Mouse (Mus musculus): ENCODE data around the gene Cdk5. TPM values are rescaled to one million over a fixed set of nuclear protein-coding genes. Genes with fewer than 3 reads are reported as not detected.

Cdk5 gene
- polyA plus RNA-seq, 1 experiment from 2014 or later, result 114 TPM

- H3K9me3 ChIP-seq, result no peaks in the 10 kb centered on the region
- H3K4me2 ChIP-seq (replicated peaks), result no peak overlapping the region
- H3K27ac ChIP-seq (replicated peaks), result no peak overlapping the region
- 76% methylated on average over 6 of the region's 6 CpGs for whole genome bisulfite sequencing
- H3K27me3 ChIP-seq, result peaks cover 10% of the 10 kb centered on the region; the same call in 1 of the 2 replicates
- peaks cover 15% of the 10 kb centered on the region for H3K4me1 ChIP-seq
- ATAC-seq (replicated peaks), result no peak
- no peak overlapping the region for H3K4me3 ChIP-seq
- no peak overlapping the region for H3K9ac ChIP-seq (replicated peaks)
- no peaks in the 10 kb centered on the region for H3K36me3 ChIP-seq
These were observed 41.8 kb downstream of the Cdk5 start for GRCm38 (mm10) chr5:24381486-24381885.

- H3K27ac ChIP-seq (replicated peaks), result no peak overlapping the region
- H3K9ac ChIP-seq (replicated peaks), result no peak overlapping the region
- no peak for ATAC-seq (replicated peaks)
- WGBS, result 91% methylated on average over 4 of the region's 4 CpGs
- H3K36me3 ChIP-seq, result no peaks in the 10 kb centered on the region
- H3K4me3 ChIP-seq, result no peak overlapping the region
- H3K9me3 ChIP-seq, result no peaks in the 10 kb centered on the region
- H3K27me3 ChIP-seq, result peaks cover 2% of the 10 kb centered on the region; the same call in 1 of the 2 replicates
- H3K4me1 ChIP-seq, result peaks cover 15% of the 10 kb centered on the region
- H3K4me2 ChIP-seq (replicated peaks), result no peak overlapping the region
These were observed 42.8 kb downstream of the Cdk5 start for GRCm38 (mm10) chr5:24380499-24380898.

GRCm38 (mm10) chr5:24379501-24379900, 43.8 kb downstream of the Cdk5 start:
- Histone ChIP-seq H3K27ac (replicated peaks) (no peak overlapping the region), H3K36me3 (no peaks in the 10 kb centered on the region), H3K9me3 (no peaks in the 10 kb centered on the region), H3K4me1 (peaks cover 19% of the 10 kb centered on the region), H3K27me3 (no peaks in the 10 kb centered on the region), H3K9ac (replicated peaks) (no peak overlapping the region), H3K4me2 (replicated peaks) (no peak overlapping the region), H3K4me3 (no peak overlapping the region)
- WGBS, result 82% methylated on average over 4 of the region's 4 CpGs
- no peak for ATAC-seq (replicated peaks)

GRCm38 (mm10) chr5:24378700-24379099, 44.6 kb downstream of the Cdk5 start:
- Histone ChIP-seq H3K9me3 (no peaks in the 10 kb centered on the region), H3K36me3 (no peaks in the 10 kb centered on the region), H3K4me2 (replicated peaks) (no peak overlapping the region), H3K4me1 (peaks cover 19% of the 10 kb centered on the region), H3K27ac (replicated peaks) (no peak overlapping the region), H3K4me3 (no peak overlapping the region), H3K27me3 (no peaks in the 10 kb centered on the region), H3K9ac (replicated peaks) (no peak overlapping the region)
- WGBS, result 71% methylated on average over 2 of the region's 2 CpGs
- no peak for ATAC-seq (replicated peaks)

- Histone ChIP-seq H3K9me3 (no peaks in the 10 kb centered on the region), H3K4me2 (replicated peaks) (no peak overlapping the region), H3K27ac (replicated peaks) (no peak overlapping the region), H3K9ac (replicated peaks) (no peak overlapping the region), H3K4me3 (no peak overlapping the region), H3K27me3 (no peaks in the 10 kb centered on the region), H3K36me3 (no peaks in the 10 kb centered on the region), H3K4me1 (peaks cover 12% of the 10 kb centered on the region)
- 57% methylated on average over 7 of the region's 7 CpGs for WGBS
- ATAC-seq (replicated peaks), result no peak
These were observed 48.5 kb downstream of the Cdk5 start for GRCm38 (mm10) chr5:24374666-24375328.

- Histone ChIP-seq H3K4me3 (no peak overlapping the region), H3K4me1 (peaks cover 12% of the 10 kb centered on the region), H3K4me2 (replicated peaks) (no peak overlapping the region), H3K9me3 (no peaks in the 10 kb centered on the region), H3K27me3 (no peaks in the 10 kb centered on the region), H3K9ac (replicated peaks) (no peak overlapping the region), H3K27ac (replicated peaks) (no peak overlapping the region), H3K36me3 (no peaks in the 10 kb centered on the region)
- WGBS, result 12% methylated on average over 6 of the region's 6 CpGs
- ATAC-seq (replicated peaks), result no peak
These were observed 49.1 kb downstream of the Cdk5 start for GRCm38 (mm10) chr5:24374216-24374615.

- 58% methylated on average over 5 of the region's 5 CpGs for WGBS
- Histone ChIP-seq H3K4me3 (no peak overlapping the region), H3K4me1 (peaks cover 12% of the 10 kb centered on the region), H3K9me3 (no peaks in the 10 kb centered on the region), H3K4me2 (replicated peaks) (no peak overlapping the region), H3K27ac (replicated peaks) (no peak overlapping the region), H3K9ac (replicated peaks) (no peak overlapping the region), H3K36me3 (no peaks in the 10 kb centered on the region), H3K27me3 (no peaks in the 10 kb centered on the region)
- no peak for ATAC-seq (replicated peaks)
These were observed 49.5 kb downstream of the Cdk5 start for GRCm38 (mm10) chr5:24373807-24374206.

- no peak for ATAC-seq (replicated peaks)
- Histone ChIP-seq H3K4me3 (no peak overlapping the region), H3K27ac (replicated peaks) (no peak overlapping the region), H3K9me3 (no peaks in the 10 kb centered on the region), H3K27me3 (no peaks in the 10 kb centered on the region), H3K9ac (replicated peaks) (no peak overlapping the region), H3K36me3 (no peaks in the 10 kb centered on the region), H3K4me2 (replicated peaks) (no peak overlapping the region), H3K4me1 (peaks cover 9% of the 10 kb centered on the region)
- WGBS, result 81% methylated on average over 9 of the region's 9 CpGs
These were observed 53.6 kb downstream of the Cdk5 start for GRCm38 (mm10) chr5:24369767-24370166.

Other genes starting within 250 kb of the Cdk5 start
- gene Kcnh2, start 71.9 kb downstream of the Cdk5 start, polyA plus RNA-seq (2015; fragmentation: Nextera tagmentation; extraction: Ambion mirVana), result 5.2 and 6.4 TPM in 2 replicates
- 7.4 TPM in 2 replicates for gene Nos3, start 58.7 kb downstream of the Cdk5 start, polyA plus RNA-seq (2015; fragmentation: Nextera tagmentation; extraction: Ambion mirVana)
- 0.64 and 0.93 TPM in 2 replicates for gene Atg9b, start 31.4 kb downstream of the Cdk5 start, polyA plus RNA-seq (2015; fragmentation: Nextera tagmentation; extraction: Ambion mirVana)
- gene Abcb8, start 29.9 kb downstream of the Cdk5 start, polyA plus RNA-seq (2015; fragmentation: Nextera tagmentation; extraction: Ambion mirVana), result 47.9 and 48.7 TPM in 2 replicates
- 0.22 and 0.59 TPM in 2 replicates for gene Asic3, start 10.1 kb downstream of the Cdk5 start, polyA plus RNA-seq (2015; fragmentation: Nextera tagmentation; extraction: Ambion mirVana)
- 18.5 and 23.7 TPM in 2 replicates for gene Slc4a2, start 307 bp upstream of the Cdk5 start, polyA plus RNA-seq (2015; fragmentation: Nextera tagmentation; extraction: Ambion mirVana)
- 90.6 and 91.4 TPM in 2 replicates for gene Fastk, start 21.8 kb upstream of the Cdk5 start, polyA plus RNA-seq (2015; fragmentation: Nextera tagmentation; extraction: Ambion mirVana)
- gene Tmub1, start 24.3 kb upstream of the Cdk5 start, polyA plus RNA-seq (2015; fragmentation: Nextera tagmentation; extraction: Ambion mirVana), result 39.4 and 40.1 TPM in 2 replicates
- 76.9 and 108 TPM in 2 replicates for gene Agap3, start 28.6 kb upstream of the Cdk5 start, polyA plus RNA-seq (2015; fragmentation: Nextera tagmentation; extraction: Ambion mirVana)
- 1.2 and 2.3 TPM in 2 replicates for gene Gbx1, start 103.7 kb upstream of the Cdk5 start, polyA plus RNA-seq (2015; fragmentation: Nextera tagmentation; extraction: Ambion mirVana)
- gene Asb10, start 117.4 kb upstream of the Cdk5 start, polyA plus RNA-seq (2015; fragmentation: Nextera tagmentation; extraction: Ambion mirVana), result 0.11 and 0.42 TPM in 2 replicates
- gene 4931409K22Rik, start 133.3 kb upstream of the Cdk5 start, polyA plus RNA-seq (2015; fragmentation: Nextera tagmentation; extraction: Ambion mirVana), result 0.42 and 0.56 TPM in 2 replicates
- 101 and 106 TPM in 2 replicates for gene Abcf2, start 153.9 kb upstream of the Cdk5 start, polyA plus RNA-seq (2015; fragmentation: Nextera tagmentation; extraction: Ambion mirVana)
- gene Chpf2, start 163.2 kb upstream of the Cdk5 start, polyA plus RNA-seq (2015; fragmentation: Nextera tagmentation; extraction: Ambion mirVana), result 19.7 and 21.1 TPM in 2 replicates
- gene Smarcd3, start 200.9 kb upstream of the Cdk5 start, polyA plus RNA-seq (2015; fragmentation: Nextera tagmentation; extraction: Ambion mirVana), result 171 and 176 TPM in 2 replicates

Data from forebrain, embryonic 15.5 days (tissue).